Mouse (Mus musculus): ENCODE measurements around the gene Dnajc6.

DNA sequence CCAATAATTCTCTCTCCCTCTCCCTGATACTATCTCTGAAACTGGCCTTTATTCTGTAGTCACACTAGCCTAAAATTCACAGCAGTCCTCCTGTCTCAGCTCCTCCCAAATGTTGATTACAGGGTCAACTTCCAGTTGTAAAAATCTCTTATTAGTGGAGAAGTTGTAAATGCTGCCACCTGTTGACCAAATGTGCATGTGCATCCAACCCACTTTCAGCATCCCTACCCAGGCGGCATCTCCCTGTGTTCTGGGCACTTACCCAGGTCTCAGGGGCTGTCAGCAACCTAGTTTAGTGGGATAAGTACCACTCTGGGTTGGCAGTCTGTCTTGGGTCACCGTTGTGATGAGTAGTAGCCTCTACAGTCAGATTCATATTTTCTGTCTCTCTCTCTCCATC lies 38.1 kb upstream of the Dnajc6 start:
- TF ChIP-seq GATA1 (IDR thresholded peaks at IDR 0.05; ENCODE audit: borderline replicate concordance, low read length) (no peak), FLI1 (IDR thresholded peaks at IDR 0.05; ENCODE audit: low read length) (no peak)

Data from megakaryocyte, embryonic 14.5 days (primary cell).